Mouse (Mus musculus) G1E (cell line): ENCODE measurements at regions not wholly inside any gene's neighbourhood (a gene's known extent, or its start where the extent isn't known, plus 50 kb on each side); places are given as distances from the start of the nearest gene placed in this dataset.

Experiments
- CTCF ChIP-seq: IDR thresholded peaks from 2 replicates; pipeline ENCODE4 v1.5.1; 2012; ENCODE audit warnings: low read depth, low read length, inconsistent platforms, mixed read lengths
- GATA1 ChIP-seq: IDR thresholded peaks from 2 replicates; pipeline ENCODE4 v1.6.1; 2012; ENCODE audit warnings: borderline replicate concordance, low read length, inconsistent platforms, mixed read lengths
- GATA2 ChIP-seq: IDR thresholded peaks from 2 replicates; pipeline ENCODE4 v1.6.1; 2012; ENCODE audit warnings: low read depth, low read length, inconsistent platforms, borderline replicate concordance
- POLR2AphosphoS5 ChIP-seq: IDR thresholded peaks from 2 replicates; pipeline ENCODE4 v1.6.1; 2012; ENCODE audit warnings: low read depth, low read length, inconsistent platforms; ENCODE audit not compliant: insufficient replicate concordance

DNA sequence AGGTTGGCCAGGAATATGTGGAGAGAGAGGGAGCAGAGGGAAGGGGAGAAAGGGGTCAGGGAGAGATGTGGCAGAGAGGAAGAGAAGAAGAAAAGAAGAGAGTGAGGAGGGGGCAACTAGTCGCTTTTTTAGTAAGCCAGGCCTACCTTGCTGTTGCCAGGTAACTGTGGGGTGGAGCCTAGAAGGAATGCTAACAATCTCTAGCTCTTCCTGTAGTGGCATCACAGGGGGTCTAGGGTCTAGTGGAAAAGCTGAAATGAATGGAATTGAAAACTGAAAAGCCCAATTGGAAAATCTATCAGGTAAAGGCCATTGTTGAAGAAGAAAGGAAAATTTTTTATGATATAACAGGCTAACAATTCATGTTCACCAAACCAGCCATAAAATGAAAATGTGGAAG is 336.5 kb downstream of the Phf14 start:
- TF ChIP-seq GATA1: no peak
- no peak for TF ChIP-seq POLR2AphosphoS5
- TF ChIP-seq CTCF: no peak
- TF ChIP-seq GATA2: no peak
